Mouse (Mus musculus): Measurements from ENCODE around the gene Hivep1. TPM values are rescaled to one million over a fixed set of nuclear protein-coding genes. Genes with fewer than 3 reads are reported as not detected.

Gene Hivep1
- total and polyA plus RNA-seq, 3 experiments, result 7.5 to 53.3 (median 24.9) TPM

- no peak for DNase-seq (ENCODE audit: extremely low read depth)
- in situ Hi-C loops (cut with MboI; ENCODE audit: low pct_ligation_motif_present, low pct_unique_long_range_greater_than_20kb, low sequenced_read_pairs) (loop anchor here (10.0 to 25.0 kb wide), 2 partner anchors 126 to 329 kb away; no protein-coding TSS in a partner anchor), dilution Hi-C loops (cut with MboI; ENCODE audit: extremely low pct_ligation_motif_present, extremely low pct_unique_long_range_greater_than_20kb, low sequenced_read_pairs) (no loop called here)
- Histone ChIP-seq H3K27me3 (replicated peaks) (no peaks in the 10 kb centered on the region), H3K79me2 (replicated peaks; ENCODE audit: control insufficient read depth, extremely low read depth, insufficient read depth, poor library complexity, severe bottlenecking) (no peaks in the 10 kb centered on the region), H3K4me3 (replicated peaks in 1 of 3; ENCODE audit: low read depth in 2 of 3, low read length in 2 of 3, poor library complexity in 1 of 3) (no peak overlapping the region), H3K4me1 (ENCODE audit: control insufficient read depth in 1 of 2, insufficient read depth in 2 of 2) (peaks cover 3 to 16% of the 10 kb centered on the region in 2 experiments; a peak in 3 of 4 replicates), H3K9ac (ENCODE audit: insufficient read depth, low read depth) (no peak overlapping the region), H3K9me3 (replicated peaks; ENCODE audit: low read length) (no peaks in the 10 kb centered on the region), H3K4me2 (ENCODE audit: insufficient read depth, low read depth, poor library complexity, severe bottlenecking) (no peak overlapping the region), H3K36me3 (replicated peaks in 1 of 2; ENCODE audit: control insufficient read depth in 1 of 2, insufficient read depth in 1 of 2, low read length in 1 of 2) (no peaks in the 10 kb centered on the region), H3K27ac (ENCODE audit: insufficient read depth, low read depth) (no peak overlapping the region)
- TF ChIP-seq E2F4 (IDR thresholded peaks at IDR 0.05; ENCODE audit: insufficient replicate concordance, low read depth, low read length), result no peak
- TF ChIP-seq CHD2 (IDR thresholded peaks at IDR 0.05; ENCODE audit: low read length), result no peak
- TF ChIP-seq NELFE (IDR thresholded peaks at IDR 0.05; ENCODE audit: low read depth, low read length), result no peak
- no peak for TF ChIP-seq BHLHE40 (IDR thresholded peaks at IDR 0.05; ENCODE audit: low read depth, low read length)
- TF ChIP-seq NRF1 (IDR thresholded peaks at IDR 0.05; ENCODE audit: low read depth, low read length), result no peak
- no peak for TF ChIP-seq USF2 (conservative IDR thresholded peaks at IDR 0.05; ENCODE audit: low read depth, low read length)
- TF ChIP-seq ZNF384 (IDR thresholded peaks at IDR 0.05; ENCODE audit: low read depth, low read length), result no peak
- TF ChIP-seq MYC (IDR thresholded peaks at IDR 0.05; ENCODE audit: low read depth, low read length), result no peak
Measured at GRCm38 (mm10) chr13:42041203-42041602, 10.6 kb upstream of the Hivep1 start.

GRCm38 (mm10) chr13:42043431-42043830 lies 8.4 kb upstream of the Hivep1 start:
- no peak overlapping the region for H3K27ac ChIP-seq (ENCODE audit: insufficient read depth, low read depth)
- in situ Hi-C loops (cut with MboI; ENCODE audit: low pct_ligation_motif_present, low pct_unique_long_range_greater_than_20kb, low sequenced_read_pairs), result loop anchor here (10.0 to 25.0 kb wide), 2 partner anchors 129 to 331 kb away; no protein-coding TSS in a partner anchor

GRCm38 (mm10) chr13:42048991-42049773 lies 2.6 kb upstream of the Hivep1 start:
- dilution Hi-C loops (cut with MboI; ENCODE audit: extremely low pct_ligation_motif_present, extremely low pct_unique_long_range_greater_than_20kb, low sequenced_read_pairs), result no loop called here
- DNase-seq (ENCODE audit: extremely low read depth), result peak; percentile 47
- Histone ChIP-seq H3K4me3 (replicated peaks in 1 of 3; ENCODE audit: low read depth in 2 of 3, low read length in 2 of 3, poor library complexity in 1 of 3) (peak overlapping the region; percentile 61 to 93 (median 77)), H3K36me3 (replicated peaks in 1 of 2; ENCODE audit: control insufficient read depth in 1 of 2, insufficient read depth in 1 of 2, low read length in 1 of 2) (no peaks in the 10 kb centered on the region), H3K9me3 (replicated peaks; ENCODE audit: low read length) (no peaks in the 10 kb centered on the region), H3K4me1 (ENCODE audit: control insufficient read depth in 1 of 2, insufficient read depth in 2 of 2) (peaks cover 2 to 16% of the 10 kb centered on the region in 2 experiments; a peak in 3 of 4 replicates), H3K27me3 (replicated peaks) (no peaks in the 10 kb centered on the region), H3K27ac (ENCODE audit: insufficient read depth, low read depth) (peak overlapping the region; percentile 77), H3K9ac (ENCODE audit: insufficient read depth, low read depth) (peak overlapping the region; percentile 94), H3K4me2 (ENCODE audit: insufficient read depth, low read depth, poor library complexity, severe bottlenecking) (peak overlapping the region; percentile 76), H3K79me2 (replicated peaks; ENCODE audit: control insufficient read depth, extremely low read depth, insufficient read depth, poor library complexity, severe bottlenecking) (peaks cover 16% of the 10 kb centered on the region)
- in situ Hi-C loops (cut with MboI; ENCODE audit: low pct_ligation_motif_present, low pct_unique_long_range_greater_than_20kb, low sequenced_read_pairs), result loop anchor here (10.0 to 25.0 kb wide), 2 partner anchors 134 to 337 kb away; no protein-coding TSS in a partner anchor
- TF ChIP-seq UBTF (IDR thresholded peaks at IDR 0.05; ENCODE audit: low read depth, low read length), result peak; percentile 84; the same call in 1 of the 2 replicates
- peak; percentile 47; the same call in 1 of the 2 replicates for TF ChIP-seq BHLHE40 (IDR thresholded peaks at IDR 0.05; ENCODE audit: low read depth, low read length)
- no peak for TF ChIP-seq MYC (IDR thresholded peaks at IDR 0.05; ENCODE audit: low read depth, low read length)
- 0 out of 2 replicates have a peak, but pooled peaks have one; percentile 13 for TF ChIP-seq MEF2A (IDR thresholded peaks at IDR 0.05; ENCODE audit: borderline replicate concordance, low read depth, low read length)
- TF ChIP-seq EP300 (IDR thresholded peaks at IDR 0.05; ENCODE audit: low read length), result 0 out of 2 replicates have a peak, but pooled peaks have one; percentile 3
- TF ChIP-seq MAFK (IDR thresholded peaks at IDR 0.05; ENCODE audit: insufficient replicate concordance, low read length), result no peak
- TF ChIP-seq MXI1 (IDR thresholded peaks at IDR 0.05; ENCODE audit: low read depth, low read length), result peak; percentile 75; the same call in 1 of the 2 replicates
- TF ChIP-seq SIN3A (IDR thresholded peaks at IDR 0.05; ENCODE audit: low read length), result no peak
- TF ChIP-seq GABPA (IDR thresholded peaks at IDR 0.05; ENCODE audit: insufficient replicate concordance, low read depth, low read length), result no peak
- TF ChIP-seq CTCF (conservative IDR thresholded peaks at IDR 0.05 in 1 of 2, IDR thresholded peaks at IDR 0.05 in 1 of 2; ENCODE audit: low read depth in 2 of 2, low read length in 2 of 2), result no peak
- TF ChIP-seq ELF1 (IDR thresholded peaks at IDR 0.05; ENCODE audit: low read depth, low read length), result peak; percentile 35; the same call in 1 of the 2 replicates
- TF ChIP-seq POLR2AphosphoS2 (IDR thresholded peaks at IDR 0.05; ENCODE audit: low read depth, low read length), result no peak
- no peak; the same call in 1 of the 2 replicates for TF ChIP-seq MAX (IDR thresholded peaks at IDR 0.05; ENCODE audit: low read length)
- no peak for TF ChIP-seq ZKSCAN1 (IDR thresholded peaks at IDR 0.05; ENCODE audit: borderline replicate concordance, low read depth, low read length)

More at GRCm38 (mm10) chr13:42043431-42043830, 8.4 kb upstream of the Hivep1 start:
- Histone ChIP-seq H3K36me3 (replicated peaks in 1 of 2; ENCODE audit: control insufficient read depth in 1 of 2, insufficient read depth in 1 of 2, low read length in 1 of 2) (no peaks in the 10 kb centered on the region), H3K79me2 (replicated peaks; ENCODE audit: control insufficient read depth, extremely low read depth, insufficient read depth, poor library complexity, severe bottlenecking) (no peaks in the 10 kb centered on the region), H3K4me3 (replicated peaks in 1 of 3; ENCODE audit: low read depth in 2 of 3, low read length in 2 of 3, poor library complexity in 1 of 3) (no peak overlapping the region), H3K4me2 (ENCODE audit: insufficient read depth, low read depth, poor library complexity, severe bottlenecking) (no peak overlapping the region), H3K9me3 (replicated peaks; ENCODE audit: low read length) (no peaks in the 10 kb centered on the region), H3K9ac (ENCODE audit: insufficient read depth, low read depth) (no peak overlapping the region), H3K27me3 (replicated peaks) (no peaks in the 10 kb centered on the region), H3K4me1 (ENCODE audit: control insufficient read depth in 1 of 2, insufficient read depth in 2 of 2) (peaks cover 0 to 17% of the 10 kb centered on the region in 2 experiments; a peak in 2 of 4 replicates)
- DNase-seq (ENCODE audit: extremely low read depth), result no peak
- TF ChIP-seq CTCF (conservative IDR thresholded peaks at IDR 0.05 in 1 of 2, IDR thresholded peaks at IDR 0.05 in 1 of 2; ENCODE audit: low read depth in 2 of 2, low read length in 2 of 2), result no peak
- no peak for TF ChIP-seq POLR2AphosphoS2 (IDR thresholded peaks at IDR 0.05; ENCODE audit: low read depth, low read length)
- no peak for TF ChIP-seq IRF4 (IDR thresholded peaks at IDR 0.05; ENCODE audit: low read depth, low read length)
- no peak for TF ChIP-seq MAX (IDR thresholded peaks at IDR 0.05; ENCODE audit: low read length)
- no peak for TF ChIP-seq RCOR1 (conservative IDR thresholded peaks at IDR 0.05; ENCODE audit: low read depth, low read length)
- TF ChIP-seq MAZ (IDR thresholded peaks at IDR 0.05; ENCODE audit: low read depth, low read length), result no peak
- TF ChIP-seq SIN3A (IDR thresholded peaks at IDR 0.05; ENCODE audit: low read length), result no peak
- no peak for TF ChIP-seq USF2 (conservative IDR thresholded peaks at IDR 0.05; ENCODE audit: low read depth, low read length)
- dilution Hi-C loops (cut with MboI; ENCODE audit: extremely low pct_ligation_motif_present, extremely low pct_unique_long_range_greater_than_20kb, low sequenced_read_pairs), result no loop called here

Data from CH12.LX (cell line).